ENCODE assay signal across 28 mouse cellular contexts in genomic region chr1:60938974-60939373, GRCm38 (mm10). TPM values are rescaled to one million over a fixed set of nuclear protein-coding genes. Genes with fewer than 3 reads are reported as not detected.
DNase-seq lines count a peak whose midpoint lies in the region; ATAC-seq and TF ChIP-seq lines count a peak whose summit lies in the region.
"Had no signal": no experiment of that assay in that cellular context is flagged by ENCODE, and none has a peak within 500 bp of the region (broad histone marks: within the 10 kb centered on the region; RNA-seq: fewer than 3 reads in every experiment).

No protein-coding gene starts in this region.

- intact Hi-C loops in gastrocnemius, adult 2 months (cut with DNase I), result no loop called here
- intact Hi-C loops in gastrocnemius, postnatal 14 days (cut with DNase I; ENCODE audit: low total_unique reads), result no loop called here

- no peak for ATAC-seq in CD4-positive, CD25-positive, alpha-beta regulatory T cell, adult 4 months
- ATAC-seq: forebrain, embryonic 14.5 days; forebrain, embryonic 16.5 days had no signal

- peak; percentile 18 for DNase-seq in CD4-positive, CD25-positive, alpha-beta regulatory T cell, adult 2 months (ENCODE audit: low read depth, low spot score)
- DNase-seq in gastrocnemius, adult 2 months, result no peak
- DNase-seq in gastrocnemius, postnatal 14 days, result no peak
- DNase-seq in induced T-regulatory cell, adult 2 months (ENCODE audit: low read depth), result peak; percentile 77
- no peak for DNase-seq in left cerebral cortex, adult 18-20 months (ENCODE audit: low spot score in 2 of 2)
- DNase-seq: adrenal gland, adult 2 months; adrenal gland, postnatal 10 days; adrenal gland, postnatal 25 days; B cell, adult 2 months; cerebellum, adult 11-12 months; cerebellum, adult 2 months; cerebellum, adult 9-10 months; cerebellum, postnatal 14 days; cerebellum, postnatal 36 days; embryo, embryonic 11 days had no signal

- H3K4me3 ChIP-seq in gastrocnemius, adult 2 months, result no peak overlapping the region
- H3K4me3 ChIP-seq: embryonic facial prominence, embryonic 13.5 days; embryonic facial prominence, embryonic 15.5 days; erythroblast, embryonic 14.5 days; forebrain, embryonic 10.5 days; forebrain, embryonic 12.5 days had no signal

- peak overlapping the region; percentile 38; the same call in 1 of the 2 replicates for H3K27ac ChIP-seq in gastrocnemius, adult 2 months
- H3K27ac ChIP-seq: embryonic facial prominence, embryonic 13.5 days; embryonic facial prominence, embryonic 15.5 days; forebrain, embryonic 10.5 days; forebrain, embryonic 12.5 days had no signal

- no peak for TF ChIP-seq CTCF in gastrocnemius, adult 2 months (IDR thresholded peaks at IDR 0.05)

RNA-seq across cellular contexts. Expression of gene Icos, which starts 38.8 kb away (rescaled TPM):
- 100 to 1,000 TPM; 309 to 337 TPM for polyA plus RNA-seq in CD4-positive, CD25-positive, alpha-beta regulatory T cell, adult 4 months (2017; shearing (Covaris generic))
- total RNA-seq in gastrocnemius, adult 2 months (2021), result under 1 TPM in 1 of 2 experiments, not detected in 1; 0.13 TPM
- under 1 TPM; 0.11 to 0.31 TPM for total RNA-seq in gastrocnemius, postnatal 14 days (2021)
- total RNA-seq in left cerebral cortex, adult 18-20 months (2021), result not detected
- total RNA-seq: adrenal gland, postnatal 25 days; ES-E14; MEL had no signal
- polyA plus RNA-seq: cerebellum, adult 2 months; erythroblast, embryonic 14.5 days had no signal

RNA-seq across cellular contexts. Expression of gene Ctla4, which starts 52.2 kb away (rescaled TPM):
- 100 to 1,000 TPM; 274 to 291 TPM for polyA plus RNA-seq in CD4-positive, CD25-positive, alpha-beta regulatory T cell, adult 4 months (2017; shearing (Covaris generic))
- under 1 TPM in 1 of 2 experiments, not detected in 1; 0.45 TPM for total RNA-seq in gastrocnemius, adult 2 months (2021)
- not detected for total RNA-seq in gastrocnemius, postnatal 14 days (2021)
- total RNA-seq in left cerebral cortex, adult 18-20 months (2021), result not detected
- total RNA-seq: adrenal gland, adult 2 months; adrenal gland, postnatal 4 days; common myeloid progenitor, adult 5-6 weeks; ES-E14; MEL had no signal
- polyA plus RNA-seq: cerebellum, adult 2 months; embryonic facial prominence, embryonic 11.5 days; embryonic facial prominence, embryonic 13.5 days; embryonic facial prominence, embryonic 15.5 days; erythroblast, embryonic 14.5 days; forebrain, embryonic 10.5 days; forebrain, embryonic 12.5 days; forebrain, embryonic 14.5 days; forebrain, embryonic 16.5 days had no signal

Comparison
In these comparisons a context has a peak if more than half of its experiments do, and no peak if none do; other contexts are left out.
1. DNase-seq: peak in CD4-positive, CD25-positive, alpha-beta regulatory T cell, adult 2 months (single experiment) and induced T-regulatory cell, adult 2 months (single experiment); none in gastrocnemius, adult 2 months (single experiment), gastrocnemius, postnatal 14 days (single experiment) and left cerebral cortex, adult 18-20 months (0 of 2).